Mouse (Mus musculus) ES-E14 (cell line): ENCODE data around the gene Mpzl3.

Source experiments
- CHD2 ChIP-seq: IDR thresholded peaks from 2 replicates; pipeline ENCODE4 v1.6.1; 2014; ENCODE audit warnings: mild to moderate bottlenecking, low read depth, low read length, inconsistent platforms
- MAFK ChIP-seq: IDR thresholded peaks from 2 replicates; pipeline ENCODE4 v1.6.1; 2014; ENCODE audit warnings: mild to moderate bottlenecking, low read depth, low read length, inconsistent platforms; ENCODE audit not compliant: insufficient read depth
- ZC3H11A ChIP-seq: IDR thresholded peaks from 2 replicates; pipeline ENCODE4 v1.6.1; 2012; ENCODE audit warnings: low read depth, mild to moderate bottlenecking, inconsistent platforms, low read length, borderline replicate concordance

DNA sequence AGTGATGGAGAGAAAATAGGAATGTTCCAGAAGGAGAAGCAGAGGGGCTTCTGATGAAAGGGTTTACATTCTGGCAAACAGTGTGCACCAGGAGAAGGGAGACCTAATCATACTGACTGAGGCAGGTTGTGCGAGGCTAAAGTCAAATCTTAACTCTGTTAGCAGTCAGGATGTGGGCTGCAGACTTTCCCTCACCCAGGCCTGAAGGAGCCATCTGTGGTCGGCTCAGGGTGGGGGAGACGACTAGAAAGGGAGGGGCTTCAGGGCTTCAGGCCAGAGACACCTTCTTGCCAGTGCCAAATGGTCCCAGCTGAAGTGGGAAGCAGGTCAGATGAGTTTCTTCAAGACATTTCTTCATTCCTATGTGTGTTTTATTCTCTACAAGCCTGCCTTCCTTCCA lies 43.4 kb downstream of the Mpzl3 start:
- no peak for TF ChIP-seq CHD2
- TF ChIP-seq MAFK, result no peak
- no peak for TF ChIP-seq ZC3H11A
